Mouse (Mus musculus) heart, embryonic 11.5 days (tissue): ENCODE data around the gene Dthd1. TPM values are rescaled to one million over a fixed set of nuclear protein-coding genes. Genes with fewer than 3 reads are reported as not detected.
A peak's percentile ranks its signal among the peaks of the same experiment; 100 is the strongest.

ENCODE experiments used
- ATAC-seq: fragments of 200-750 bp; cut with Nextera tagmentation; replicated peaks from 2 replicates; pipeline ENCODE4 v1.8.0; 2017; ENCODE audit warnings: moderate library complexity; ENCODE audit not compliant: insufficient number of reproducible peaks, low FRiP score, low TSS enrichment
- H3K27ac ChIP-seq: fragments of 300-500 bp; sonication (generic); 2 replicates; pipeline ENCODE4 v1.5.1; 2014; ENCODE audit warnings: mild to moderate bottlenecking, low read depth, low read length
- H3K27me3 ChIP-seq: fragments of 300-500 bp; sonication (generic); 2 replicates; pipeline ENCODE4 v1.6.1; 2014; ENCODE audit warnings: mild to moderate bottlenecking, low read length, mixed read lengths; ENCODE audit not compliant: control insufficient read depth, insufficient read depth
- H3K36me3 ChIP-seq: fragments of 300-500 bp; sonication (generic); 2 replicates; pipeline ENCODE4 v1.6.1; 2014; ENCODE audit warnings: mild to moderate bottlenecking, low read length, moderate library complexity, mixed read lengths; ENCODE audit not compliant: control insufficient read depth, insufficient read depth
- H3K4me1 ChIP-seq: fragments of 300-500 bp; sonication (generic); 2 replicates; pipeline ENCODE4 v1.6.1; 2014; ENCODE audit warnings: low read length; ENCODE audit not compliant: control insufficient read depth, insufficient read depth
- H3K4me2 ChIP-seq: fragments of 300-500 bp; sonication (generic); 2 replicates; pipeline ENCODE4 v1.6.1; 2014; ENCODE audit warnings: mild to moderate bottlenecking, moderate library complexity
- H3K4me3 ChIP-seq: fragments of 300-500 bp; sonication (generic); 2 replicates; pipeline ENCODE4 v1.5.1; 2014; ENCODE audit warnings: low read depth, low read length
- H3K9ac ChIP-seq: fragments of 300-500 bp; sonication (generic); 2 replicates; pipeline ENCODE4 v1.6.1; 2014; ENCODE audit warnings: mild to moderate bottlenecking, low read depth, low read length, moderate library complexity
- H3K9me3 ChIP-seq: fragments of 300-500 bp; sonication (generic); replicated peaks from 2 replicates; pipeline ENCODE4 v1.6.1; 2016; ENCODE audit warnings: low read length; ENCODE audit not compliant: control insufficient read depth
- WGBS: fragments of 180-500 bp; shearing (Covaris S2); extraction: QIAGEN DNeasy Blood & Tissue Kit; methylation state at CpG from one replicate; pipeline ENCODE4 v1.1.7; 2014; ENCODE audit not compliant: insufficient replicate concordance; 5-methylcytosine and 5-hydroxymethylcytosine counted together
- polyA plus RNA-seq: library from polyadenylated mRNA; unstranded; fragments of >200 nt; fragmentation: Nextera tagmentation; extraction: Ambion mirVana; gene quantifications from 2 replicates; pipeline ENCODE4 v1.2.1, GENCODE M21; 2014

The Dthd1 gene
- 0.42 and 0.52 TPM in 2 replicates for polyA plus RNA-seq

GRCm38 (mm10) chr5:62813402-62814071, at the start of gene Dthd1:
Dthd1 (plus strand) TSS chr5:62813823.
- ATAC-seq, result no peak
- no peaks in the 10 kb centered on the region for H3K27me3 ChIP-seq
- 79% methylated on average over 6 of the region's 6 CpGs for WGBS
- no peaks in the 10 kb centered on the region for H3K4me1 ChIP-seq
- no peak within 1 kb of the TSS for H3K4me3 ChIP-seq
- no peaks in the 10 kb centered on the region for H3K36me3 ChIP-seq
- H3K9me3 ChIP-seq, result no peaks in the 10 kb centered on the region
- H3K4me2 ChIP-seq, result no peak within 1 kb of the TSS
- H3K27ac ChIP-seq, result no peak within 1 kb of the TSS
- no peak within 1 kb of the TSS for H3K9ac ChIP-seq

GRCm38 (mm10) chr5:62764161-62764560, 49.5 kb upstream of the Dthd1 start:
- 74% methylated on average over 5 of the region's 5 CpGs for WGBS
- H3K4me2 ChIP-seq, result no peak overlapping the region; the same call in 1 of the 2 replicates

GRCm38 (mm10) chr5:62765459-62765783, 48.2 kb upstream of the Dthd1 start:
- H3K4me3 ChIP-seq, result peak overlapping the region; percentile 64
- H3K4me2 ChIP-seq, result peak overlapping the region; percentile 78
- peak overlapping the region; percentile 74 for H3K9ac ChIP-seq
- ATAC-seq, result no peak
- no peaks in the 10 kb centered on the region for H3K36me3 ChIP-seq
- no peaks in the 10 kb centered on the region for H3K9me3 ChIP-seq
- H3K27me3 ChIP-seq, result no peaks in the 10 kb centered on the region
- no peak overlapping the region for H3K27ac ChIP-seq
- peaks cover 14% of the 10 kb centered on the region; the same call in 1 of the 2 replicates for H3K4me1 ChIP-seq
- WGBS, result 17% methylated on average over 5 of the region's 5 CpGs

More at GRCm38 (mm10) chr5:62764161-62764560, 49.5 kb upstream of the Dthd1 start:
- Histone ChIP-seq H3K36me3 (no peaks in the 10 kb centered on the region), H3K9me3 (no peaks in the 10 kb centered on the region), H3K4me1 (peaks cover 14% of the 10 kb centered on the region; the same call in 1 of the 2 replicates), H3K9ac (no peak overlapping the region), H3K4me3 (no peak overlapping the region), H3K27ac (no peak overlapping the region), H3K27me3 (no peaks in the 10 kb centered on the region)
- ATAC-seq, result no peak

GRCm38 (mm10) chr5:62765784-62766701, 47.6 kb upstream of the Dthd1 start, which contains the start of gene Arap2:
Arap2 (minus strand) TSS chr5:62766159.
- WGBS, result under 1% methylated on average over 61 of the region's 106 CpGs
- Histone ChIP-seq H3K4me2 (peak within 1 kb of the TSS; percentile 78), H3K4me3 (peak within 1 kb of the TSS; percentile 64), H3K4me1 (peaks cover 14% of the 10 kb centered on the region; the same call in 1 of the 2 replicates), H3K36me3 (no peaks in the 10 kb centered on the region), H3K27ac (no peak within 1 kb of the TSS), H3K27me3 (no peaks in the 10 kb centered on the region), H3K9me3 (no peaks in the 10 kb centered on the region), H3K9ac (peak within 1 kb of the TSS; percentile 74)
- ATAC-seq, result peak; percentile 77

- H3K4me3 ChIP-seq, result no peak overlapping the region
- no peaks in the 10 kb centered on the region for H3K27me3 ChIP-seq
- H3K9ac ChIP-seq, result no peak overlapping the region
- WGBS, result 77% methylated on average over 11 of the region's 11 CpGs
- H3K9me3 ChIP-seq, result no peaks in the 10 kb centered on the region
- no peak overlapping the region for H3K4me2 ChIP-seq
- H3K27ac ChIP-seq, result no peak overlapping the region
- no peak for ATAC-seq
- no peaks in the 10 kb centered on the region for H3K4me1 ChIP-seq
- no peaks in the 10 kb centered on the region for H3K36me3 ChIP-seq
Measured at GRCm38 (mm10) chr5:62771775-62772599, 41.6 kb upstream of the Dthd1 start.

GRCm38 (mm10) chr5:62777804-62778203, 35.8 kb upstream of the Dthd1 start:
- WGBS, result 82% methylated on average over 8 of the region's 8 CpGs
- Histone ChIP-seq H3K36me3 (no peaks in the 10 kb centered on the region), H3K27me3 (no peaks in the 10 kb centered on the region), H3K4me3 (no peak overlapping the region), H3K27ac (no peak overlapping the region), H3K9me3 (no peaks in the 10 kb centered on the region), H3K4me2 (no peak overlapping the region), H3K4me1 (no peaks in the 10 kb centered on the region), H3K9ac (no peak overlapping the region)
- ATAC-seq, result no peak

- no peak for ATAC-seq
- WGBS, result 81% methylated on average over 5 of the region's 5 CpGs
- no peak overlapping the region for H3K9ac ChIP-seq
- H3K4me1 ChIP-seq, result no peaks in the 10 kb centered on the region
- no peaks in the 10 kb centered on the region for H3K27me3 ChIP-seq
- no peak overlapping the region for H3K4me2 ChIP-seq
- H3K4me3 ChIP-seq, result no peak overlapping the region
- no peaks in the 10 kb centered on the region for H3K36me3 ChIP-seq
- no peak overlapping the region for H3K27ac ChIP-seq
- no peaks in the 10 kb centered on the region for H3K9me3 ChIP-seq
Measured at GRCm38 (mm10) chr5:62778682-62779081, 34.9 kb upstream of the Dthd1 start.

- Histone ChIP-seq H3K4me1 (no peaks in the 10 kb centered on the region), H3K27me3 (no peaks in the 10 kb centered on the region), H3K4me3 (no peak overlapping the region), H3K36me3 (no peaks in the 10 kb centered on the region), H3K27ac (no peak overlapping the region), H3K9me3 (no peaks in the 10 kb centered on the region), H3K9ac (no peak overlapping the region), H3K4me2 (no peak overlapping the region)
- no peak for ATAC-seq
- 85% methylated on average over 3 of the region's 3 CpGs for WGBS
Measured at GRCm38 (mm10) chr5:62786809-62787208, 26.8 kb upstream of the Dthd1 start.
